Mouse (Mus musculus) left cerebral cortex, postnatal 36 days (tissue): ENCODE data around the gene Aurkc. TPM values are rescaled to one million over a fixed set of nuclear protein-coding genes. Genes with fewer than 3 reads are reported as not detected.
"Not testable (repeated sequence)": the region's sequence is repeated elsewhere in the genome, so short reads cannot be mapped to it uniquely, and the experiment has no call there.

Experiments
- DNase-seq, 2 experiments: peaks; one replicate each; pipeline ENCODE4 v3.0.0; 2021 to 2022; ENCODE audit warnings: low spot score in 2 of 2, mixed read lengths in 1 of 2
- intact Hi-C: fragments of 180-260 bp; cut with DNase I; formaldehyde crosslinking; loops from one replicate; pipeline ENCODE4 v1.15.1; 2025
- total RNA-seq, 2 experiments: library from RNA; stranded (reverse); gene quantifications; 2 replicates each; pipeline ENCODE4 v1.2.3; 2021

Aurkc gene
- total RNA-seq, result not detected

- intact Hi-C loops, DNase-seq: not testable (repeated sequence)
Observed at GRCm38 (mm10) chr7:6995251-6995650, at the start of gene Aurkc. Aurkc (plus strand) TSS chr7:6995300.

DNA sequence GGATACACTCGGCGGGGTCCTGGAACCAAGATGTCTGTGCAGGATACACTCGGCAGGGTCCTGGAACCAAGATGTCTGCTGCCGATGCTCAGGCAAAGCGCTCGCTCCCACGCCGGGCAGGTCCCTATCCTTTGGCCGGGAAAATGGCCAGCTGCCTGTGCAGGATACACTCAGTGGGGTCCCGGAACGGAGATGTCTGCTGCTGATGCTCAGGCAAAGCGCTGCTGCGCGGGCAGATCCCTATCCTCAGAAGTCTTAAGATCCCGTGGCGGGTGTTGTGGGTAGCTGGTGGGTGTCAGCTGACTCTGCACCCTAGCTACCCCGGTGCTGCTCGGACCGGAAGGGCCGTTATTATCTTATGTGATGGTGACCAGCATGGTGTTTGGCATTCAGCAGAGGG is 47.0 kb upstream of the Aurkc start:
- intact Hi-C loops, DNase-seq: not testable (repeated sequence)

GRCm38 (mm10) chr7:6956576-6956975 is 38.5 kb upstream of the Aurkc start:
- intact Hi-C loops, result no loop called here
- no peak for DNase-seq

DNA sequence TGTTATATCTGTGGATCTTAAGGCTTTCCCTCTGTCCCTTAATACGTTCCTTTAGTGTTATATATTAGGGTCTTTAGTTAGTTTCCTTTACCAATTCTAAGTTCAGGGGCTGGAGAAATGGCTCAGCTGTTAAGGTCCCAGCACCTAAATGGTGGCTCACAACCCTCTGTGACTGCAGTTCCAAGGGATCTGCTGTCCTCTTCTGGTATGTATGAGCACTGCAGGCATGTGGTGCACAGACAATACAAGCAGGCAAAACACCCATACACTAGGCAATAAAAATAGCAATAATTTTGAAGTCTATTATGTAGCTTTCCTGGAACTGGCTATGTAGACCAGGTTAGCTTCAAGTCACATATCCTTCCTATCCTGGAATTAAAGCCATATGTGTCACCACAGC is 36.5 kb upstream of the Aurkc start:
- intact Hi-C loops, result no loop called here
- DNase-seq, result no peak

DNA sequence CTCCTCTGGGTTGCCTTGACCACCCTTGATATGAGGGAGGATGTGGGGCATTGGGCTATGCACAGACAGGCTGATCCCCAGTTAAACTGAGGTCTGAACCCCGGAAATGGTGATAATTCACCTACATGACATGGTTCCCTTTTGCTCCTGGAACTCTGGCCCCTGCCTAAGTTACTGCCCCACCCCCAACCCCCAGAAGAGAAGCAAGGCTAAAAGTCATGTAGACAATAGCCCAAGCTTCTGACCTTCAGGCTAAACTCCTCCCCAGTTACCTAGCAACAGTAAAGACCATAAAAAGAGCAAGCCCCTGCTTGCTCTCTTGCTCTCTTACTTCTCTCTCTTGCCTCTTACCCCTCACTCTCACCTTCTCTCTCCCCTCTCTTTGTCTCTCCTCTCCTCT is 21.5 kb upstream of the Aurkc start:
- no peak for DNase-seq
- intact Hi-C loops, result no loop called here

DNA sequence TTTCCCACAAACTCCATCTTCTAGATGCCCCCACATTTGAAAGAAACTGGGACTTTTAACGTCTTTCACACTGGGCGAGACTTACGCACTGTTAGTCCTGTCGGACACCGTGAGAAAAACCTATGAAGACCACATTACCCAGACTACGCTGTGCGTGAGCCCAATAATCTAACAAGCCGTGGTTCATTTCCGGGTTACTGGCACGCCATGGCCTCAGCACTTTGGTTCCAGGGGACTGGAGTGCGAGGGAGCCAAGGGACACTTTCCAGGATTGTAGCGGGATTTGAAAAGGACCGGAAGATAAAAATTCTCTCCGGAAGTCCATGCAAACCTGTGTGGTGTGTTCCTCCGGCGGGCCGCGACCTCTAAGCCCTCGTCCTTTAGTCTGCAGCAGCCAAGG is 18.2 kb upstream of the Aurkc start:
- DNase-seq, result no peak

DNA sequence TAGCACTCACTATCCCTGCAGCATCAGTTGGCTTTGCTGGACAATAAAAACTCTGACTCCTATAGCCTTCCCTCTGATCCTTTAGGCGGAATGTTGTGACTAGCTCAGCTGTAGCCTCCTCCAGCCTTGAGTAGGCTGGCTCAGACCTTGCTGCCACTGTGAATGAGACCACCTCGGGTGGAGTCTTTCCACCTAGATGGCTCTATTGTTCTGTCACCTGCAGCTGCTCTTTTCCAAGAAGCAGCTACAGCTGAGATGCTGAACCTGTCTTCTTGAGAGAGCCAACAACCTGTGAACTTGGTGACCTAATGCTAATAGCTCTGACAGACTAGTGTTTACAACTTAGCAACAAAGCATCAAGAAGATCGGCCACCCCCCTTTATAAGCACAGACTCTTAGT is 3.8 kb downstream of the Aurkc start:
- intact Hi-C loops, DNase-seq: not testable (repeated sequence)

More for the DNA sequence above, 18.2 kb upstream of the Aurkc start:
- intact Hi-C loops, result no loop called here

GRCm38 (mm10) chr7:7005441-7005840 is 10.3 kb downstream of the Aurkc start:
- intact Hi-C loops, DNase-seq: not testable (repeated sequence)

DNA sequence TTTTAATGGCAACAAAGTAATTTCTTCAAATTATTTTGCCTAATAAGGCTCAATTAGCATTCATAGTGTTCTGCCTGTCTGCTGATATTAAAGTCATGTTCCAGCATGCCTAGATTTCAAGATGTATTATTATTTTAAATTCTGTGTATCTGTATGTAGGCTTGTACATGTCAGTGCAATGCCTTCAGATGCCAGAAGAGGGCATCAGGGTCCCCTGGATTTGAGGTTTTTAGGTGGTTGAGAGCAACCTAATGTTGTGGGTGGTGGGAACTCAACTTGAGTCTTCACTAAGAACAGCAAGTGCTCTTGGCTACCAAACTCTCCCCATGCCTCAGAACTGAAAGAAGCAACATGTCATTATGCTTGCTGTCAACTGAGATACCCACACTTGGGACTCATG is 32.3 kb downstream of the Aurkc start:
- no peak for DNase-seq
- intact Hi-C loops, result no loop called here

DNA sequence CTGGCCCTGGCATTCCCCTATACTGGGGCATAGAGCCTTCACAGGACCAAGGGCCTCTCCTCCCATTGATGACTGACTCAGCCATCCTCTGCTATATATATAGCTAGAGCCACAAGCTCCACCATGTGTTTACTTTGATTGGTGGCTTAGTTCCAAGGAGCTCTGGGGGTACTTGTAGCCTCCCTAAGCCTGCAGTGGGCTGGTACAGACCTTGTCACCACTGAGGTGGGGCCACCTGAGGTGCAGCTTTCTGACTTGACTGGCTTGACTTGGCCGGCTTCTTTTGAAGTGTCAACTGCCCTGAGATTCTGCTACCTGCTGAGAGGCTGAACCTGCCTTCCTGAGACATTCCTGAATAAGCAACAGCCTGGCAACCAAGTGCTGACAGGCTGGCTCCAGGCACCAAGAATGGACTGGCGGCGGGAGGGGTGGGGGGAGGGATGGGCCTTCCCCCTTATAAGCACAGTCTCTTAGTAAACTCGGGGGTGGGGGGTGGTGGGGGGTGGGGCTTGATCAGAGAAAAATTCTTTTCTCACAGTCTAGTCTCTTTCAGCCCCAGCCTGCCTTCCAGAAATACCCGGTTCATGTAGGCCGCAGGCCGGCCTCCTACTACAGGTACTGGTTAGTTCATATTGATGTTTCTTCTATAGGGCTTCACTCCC is 54.7 kb downstream of the Aurkc start:
- DNase-seq, intact Hi-C loops: not testable (repeated sequence)

Other genes with a start within 250 kb of the Aurkc start
- gene Zfp954, start 126.2 kb downstream of the Aurkc start, total RNA-seq, result 10 to 100 TPM; 12.3 to 13.0 TPM
- gene Zfp773, start 141.5 kb downstream of the Aurkc start, total RNA-seq, result 1 to 10 TPM; 1.6 to 2.8 TPM
- gene Zfp418, start 176.0 kb downstream of the Aurkc start, total RNA-seq, result 1 to 10 TPM; 5.9 to 6.8 TPM
- gene Zfp772, start 214.7 kb downstream of the Aurkc start, total RNA-seq, result 10 to 100 TPM in 1 of 2 experiments, 1 to 10 TPM in 1; 7.5 to 10.0 TPM